Mouse (Mus musculus): ENCODE results near the gene Gpalpp1.

Gpalpp1 gene

DNA sequence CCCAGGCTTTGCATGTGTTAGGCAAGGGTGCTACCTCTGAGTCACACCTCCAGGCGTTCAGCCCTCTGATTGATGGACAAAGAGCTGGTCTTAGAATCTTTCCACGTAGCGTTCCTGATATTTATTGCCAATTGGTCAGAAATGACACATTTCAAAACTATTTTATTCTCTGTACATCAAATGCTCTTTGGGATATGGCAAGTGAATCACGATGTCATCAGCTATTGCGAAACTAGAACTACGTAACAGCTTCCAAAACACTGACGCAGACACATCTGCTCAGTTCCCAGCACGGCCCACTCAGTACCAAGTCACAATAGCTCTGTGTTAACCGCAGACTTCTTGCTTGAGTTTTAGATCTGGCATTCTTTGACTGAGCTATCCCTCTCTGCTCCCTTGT is 11.0 kb downstream of the Gpalpp1 start:
- DNase-seq (ENCODE audit: low spot score), result no peak

DNA sequence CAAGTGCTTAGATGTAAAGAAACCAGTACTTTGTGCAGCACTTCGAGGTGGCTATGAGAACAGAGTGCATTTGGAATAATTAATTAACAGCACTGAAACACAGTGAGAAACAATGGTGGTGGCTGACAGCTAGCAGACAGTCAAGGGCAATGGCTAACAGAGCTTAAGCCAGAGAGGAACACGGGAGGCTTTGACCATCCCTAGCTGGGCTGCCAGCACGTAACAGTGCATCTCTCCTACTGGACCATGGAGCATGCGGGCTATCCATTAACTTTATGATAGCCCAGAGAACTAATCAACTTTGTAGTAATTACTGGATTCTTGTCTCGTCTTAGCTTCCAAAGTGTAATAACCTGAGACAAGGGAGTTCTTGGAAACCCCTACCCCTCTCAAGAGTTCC is 12.7 kb downstream of the Gpalpp1 start:
- no peak for DNase-seq (ENCODE audit: low spot score)

DNA sequence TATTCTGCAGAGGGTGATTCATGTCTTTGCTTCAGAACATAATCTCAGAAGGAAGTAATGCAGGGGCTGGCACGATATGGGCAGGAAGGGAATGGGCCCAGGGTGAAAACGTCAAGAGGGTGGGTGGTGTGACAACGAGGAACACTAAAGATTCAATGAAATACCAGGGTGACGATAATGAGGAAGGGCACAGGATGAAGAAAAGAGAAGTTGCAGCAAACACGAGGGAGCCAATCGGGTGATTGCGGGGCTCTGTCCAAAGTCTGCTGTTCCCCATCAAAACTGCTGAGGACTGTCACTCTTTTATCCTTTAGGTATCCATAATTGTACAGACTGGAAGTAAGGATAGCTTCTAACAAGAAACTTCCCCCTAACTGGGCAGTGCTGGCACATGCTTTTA is 13.3 kb downstream of the Gpalpp1 start:
- no peak for DNase-seq (ENCODE audit: low spot score)

DNA sequence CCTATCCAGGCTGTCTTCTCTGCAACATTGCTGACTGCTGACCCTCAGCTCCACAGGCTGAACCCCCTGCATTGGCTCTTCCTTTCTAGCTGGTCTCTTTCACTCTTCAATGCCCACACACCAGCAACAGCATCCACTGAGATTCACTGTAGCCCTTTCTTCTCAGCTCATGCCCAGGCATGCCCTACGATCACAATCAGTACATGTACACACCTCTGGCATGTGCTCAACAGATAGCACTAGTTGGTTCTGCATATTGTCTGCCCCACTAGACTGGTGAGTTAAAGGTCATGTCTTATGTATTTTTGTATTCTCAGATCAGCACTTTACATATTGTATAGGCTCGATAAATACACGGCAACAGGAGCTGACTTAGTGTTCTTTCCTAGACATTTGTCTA is 26.4 kb downstream of the Gpalpp1 start:
- no peak for DNase-seq (ENCODE audit: low spot score)

DNA sequence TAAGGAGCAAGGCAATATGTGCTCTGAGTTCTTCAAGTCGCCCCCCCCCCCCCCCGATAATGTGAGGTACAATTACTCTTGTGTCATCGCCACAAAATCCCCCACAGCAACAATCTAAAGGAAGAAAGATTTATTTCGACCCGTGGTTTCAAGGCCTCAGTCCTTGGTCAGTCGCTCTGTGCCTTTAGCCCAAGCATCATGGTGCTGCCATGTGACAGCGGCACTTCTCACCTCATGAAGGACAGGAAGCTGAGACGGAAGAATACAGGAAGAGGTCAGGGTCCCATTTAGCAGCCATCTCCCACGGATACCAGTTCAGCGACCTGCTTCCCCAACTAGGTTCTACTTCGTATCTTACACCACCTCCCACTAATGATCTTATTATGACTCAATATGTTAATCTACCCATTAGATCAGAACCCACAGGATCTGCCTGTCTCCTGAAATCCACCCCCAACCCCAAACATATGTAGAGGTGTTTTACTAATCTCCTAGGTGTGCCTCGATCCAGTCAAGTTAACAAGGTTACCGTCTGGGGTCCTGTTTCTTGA is 28.4 kb downstream of the Gpalpp1 start:
- no peak for DNase-seq (ENCODE audit: low spot score)

DNA sequence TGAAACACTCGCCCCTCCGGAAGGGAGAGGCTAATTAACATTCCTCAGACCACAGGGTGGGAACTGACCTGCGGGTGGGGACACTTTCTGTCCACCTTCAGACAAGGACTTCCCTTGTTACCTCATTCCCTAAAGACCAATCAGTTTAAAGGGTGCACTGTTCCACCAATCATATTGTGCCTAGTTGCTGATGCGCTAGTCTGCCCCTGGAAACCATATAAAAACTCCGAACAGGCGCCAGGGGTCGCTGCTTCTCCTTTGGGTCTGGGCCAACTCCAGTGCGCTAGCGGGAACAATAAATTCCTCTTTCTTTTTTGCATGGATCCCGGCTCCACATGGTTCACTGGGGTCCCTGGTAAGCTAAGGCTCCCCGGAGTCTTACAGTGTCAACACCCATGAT is 29.1 kb downstream of the Gpalpp1 start:
- no peak for DNase-seq (ENCODE audit: low spot score)

DNA sequence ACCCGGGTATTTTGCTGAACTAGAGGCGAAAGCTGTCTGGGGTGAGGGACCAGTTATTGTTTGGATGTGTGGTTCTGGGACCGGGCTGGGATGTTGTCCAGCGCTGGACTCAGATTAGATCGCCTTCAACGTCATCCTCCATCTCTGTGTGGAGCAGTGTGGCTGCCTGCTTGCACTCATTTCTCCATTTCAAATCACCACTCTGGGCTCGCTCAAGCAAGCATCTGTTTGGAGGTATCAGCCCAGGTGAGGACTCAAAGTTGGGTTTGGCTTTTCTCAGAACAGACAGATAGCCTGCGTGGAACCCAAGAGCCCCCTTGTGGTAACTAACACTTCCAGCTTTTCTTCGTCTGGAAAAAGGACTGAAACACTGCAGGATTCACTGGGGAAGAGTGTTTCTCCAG is 33.5 kb downstream of the Gpalpp1 start:
- DNase-seq (ENCODE audit: low spot score), result no peak

DNA sequence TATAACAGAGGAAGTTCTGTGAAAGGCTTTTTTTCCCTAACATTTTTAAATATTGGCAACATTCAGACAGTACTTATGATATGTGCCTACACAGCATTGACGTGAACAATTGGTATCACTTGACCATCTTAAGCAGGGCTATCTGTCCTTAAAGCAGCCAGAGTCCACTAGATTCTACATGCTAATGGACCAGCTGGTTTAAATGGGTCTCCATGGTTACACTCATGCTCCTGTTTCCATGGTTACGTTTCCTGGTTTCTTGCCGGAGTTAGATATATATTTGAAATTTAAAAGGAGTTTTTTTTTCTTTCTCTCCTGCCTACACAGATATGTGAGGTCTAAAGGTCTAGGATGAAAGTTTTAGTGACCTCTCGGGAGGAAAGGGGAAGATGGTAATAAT is 34.0 kb downstream of the Gpalpp1 start:
- no peak for DNase-seq (ENCODE audit: low spot score)

- DNase-seq (ENCODE audit: low spot score), result no peak
Observed at GRCm38 (mm10) chr14:76075721-76076120, 34.8 kb downstream of the Gpalpp1 start.

- DNase-seq (ENCODE audit: low spot score), result no peak
Observed at GRCm38 (mm10) chr14:76074206-76074605, 36.4 kb downstream of the Gpalpp1 start.

- no peak for DNase-seq (ENCODE audit: low spot score)
Observed at GRCm38 (mm10) chr14:76072626-76073025, 37.9 kb downstream of the Gpalpp1 start.

DNA sequence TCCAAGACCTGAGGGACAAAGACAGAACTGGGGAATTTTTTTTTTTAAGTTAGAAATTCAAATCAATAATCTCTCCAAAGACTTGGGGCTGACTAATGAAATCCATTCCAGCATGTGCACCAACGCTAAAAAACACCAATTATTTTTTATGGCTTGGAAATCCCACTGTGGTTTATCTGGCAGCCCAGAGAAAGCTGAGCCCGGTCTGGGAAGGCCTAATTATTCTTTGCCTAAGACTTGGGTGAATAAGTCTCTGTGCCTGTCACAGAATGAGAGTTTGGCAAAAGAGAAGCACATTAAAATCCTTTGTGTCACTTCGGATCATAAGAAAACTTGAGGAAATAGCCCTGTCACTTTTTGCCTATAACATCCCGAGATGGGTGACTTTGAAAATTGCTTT is 41.3 kb downstream of the Gpalpp1 start:
- no peak for DNase-seq (ENCODE audit: low spot score)

GRCm38 (mm10) chr14:76068296-76068695 is 42.3 kb downstream of the Gpalpp1 start:
- no peak for DNase-seq (ENCODE audit: low spot score)

DNA sequence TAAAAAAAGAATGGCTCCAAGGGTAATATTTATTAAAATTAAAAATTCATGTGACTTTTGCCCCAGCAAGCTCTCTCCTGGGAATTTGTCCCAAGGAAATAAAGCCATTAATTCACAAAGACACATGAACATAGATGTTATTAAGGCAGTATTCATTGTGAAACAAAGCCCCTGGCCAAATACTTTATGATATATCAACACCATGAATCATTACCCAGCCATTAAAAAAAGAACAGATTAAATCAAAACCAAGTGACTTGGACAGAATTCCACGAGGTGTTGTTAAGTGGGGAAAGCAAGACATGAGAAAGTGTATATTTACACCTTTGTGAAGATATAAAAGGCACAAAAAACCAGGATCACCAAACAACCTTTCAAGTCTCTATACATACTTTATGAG is 43.3 kb downstream of the Gpalpp1 start:
- no peak for DNase-seq (ENCODE audit: low spot score)

DNA sequence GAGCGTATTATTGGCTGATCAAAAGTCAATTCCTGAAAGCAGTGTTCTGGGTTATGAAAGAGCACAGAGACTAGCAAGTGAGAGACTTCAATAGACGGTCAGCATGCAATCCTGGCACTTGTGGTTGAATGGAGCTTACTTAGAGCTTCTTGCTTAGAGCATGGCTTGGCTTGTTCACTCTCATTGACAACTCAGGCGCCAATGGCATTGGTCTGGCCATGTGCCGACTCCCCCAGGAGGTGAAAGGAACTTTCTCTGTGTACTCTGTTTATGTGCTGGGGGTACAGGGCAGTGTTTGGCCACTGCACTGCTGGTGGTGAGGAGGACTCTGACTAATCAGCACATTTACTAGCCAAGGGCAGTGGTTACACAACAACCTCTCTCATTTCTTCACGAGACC is 51.1 kb downstream of the Gpalpp1 start:
- no peak for DNase-seq (ENCODE audit: low spot score)

DNA sequence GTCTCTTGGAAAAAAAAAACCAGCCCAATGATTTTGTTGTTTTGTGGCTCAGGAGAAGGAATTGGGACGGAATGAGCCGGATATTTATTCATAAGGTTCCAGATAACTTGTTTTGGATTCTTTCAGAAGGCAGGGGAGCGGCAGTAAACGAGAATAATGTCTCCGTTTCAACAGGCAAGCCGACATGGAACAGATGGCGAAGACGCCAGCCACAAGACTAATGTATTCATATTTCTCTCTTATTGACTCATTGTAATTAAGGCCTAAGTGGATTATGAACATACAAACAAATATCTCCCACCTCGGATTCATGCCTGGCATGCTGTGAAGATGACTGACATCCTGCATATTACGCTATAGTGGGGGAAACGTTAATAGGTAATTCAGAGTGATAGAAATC is 56.8 kb downstream of the Gpalpp1 start:
- DNase-seq (ENCODE audit: low spot score), result no peak

- no peak for DNase-seq (ENCODE audit: low spot score)
Observed at GRCm38 (mm10) chr14:76051966-76052365, 58.6 kb downstream of the Gpalpp1 start.

DNA sequence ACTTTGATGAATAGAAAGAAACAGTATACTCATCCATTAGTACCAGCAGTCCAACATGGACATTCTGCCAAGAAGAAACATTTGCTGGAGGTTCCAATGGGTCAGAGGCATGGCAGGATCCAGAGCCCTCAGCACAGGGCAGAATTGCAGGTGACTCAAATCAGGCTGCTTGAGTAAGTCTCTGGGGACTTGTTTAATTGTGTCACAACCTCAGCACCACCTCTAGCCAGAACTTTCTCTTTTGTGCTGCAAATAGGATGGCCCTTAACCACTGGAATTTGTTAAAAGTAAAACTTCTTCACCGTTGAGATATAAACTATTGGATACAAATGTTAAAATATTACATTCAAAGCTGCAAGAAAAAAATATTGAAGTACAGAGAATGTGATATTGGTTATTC is 64.8 kb downstream of the Gpalpp1 start:
- no peak for DNase-seq (ENCODE audit: low spot score)

GRCm38 (mm10) chr14:76044164-76044557 is 66.4 kb downstream of the Gpalpp1 start:
- no peak for DNase-seq (ENCODE audit: low spot score)

GRCm38 (mm10) chr14:76043251-76044163 is 67.1 kb downstream of the Gpalpp1 start:
- DNase-seq (ENCODE audit: low spot score), result no peak
